Mouse (Mus musculus): ENCODE results near the gene Lsamp.

GRCm38 (mm10) chr16:40271859-40272258, 287.7 kb downstream of the Lsamp start:
- TF ChIP-seq CTCF (IDR thresholded peaks at IDR 0.05; ENCODE audit: control insufficient read depth, insufficient read depth, insufficient replicate concordance, low read depth, low read length) (no peak), POLR2A (IDR thresholded peaks at IDR 0.05; ENCODE audit: control insufficient read depth, low read depth, low read length) (no peak)
